Mouse (Mus musculus): ENCODE results near the gene Pde4d. TPM values are rescaled to one million over a fixed set of nuclear protein-coding genes. Genes with fewer than 3 reads are reported as not detected.

Pde4d gene
- polyA plus RNA-seq, 1 experiment from 2014 or later, result 12.4 TPM

DNA sequence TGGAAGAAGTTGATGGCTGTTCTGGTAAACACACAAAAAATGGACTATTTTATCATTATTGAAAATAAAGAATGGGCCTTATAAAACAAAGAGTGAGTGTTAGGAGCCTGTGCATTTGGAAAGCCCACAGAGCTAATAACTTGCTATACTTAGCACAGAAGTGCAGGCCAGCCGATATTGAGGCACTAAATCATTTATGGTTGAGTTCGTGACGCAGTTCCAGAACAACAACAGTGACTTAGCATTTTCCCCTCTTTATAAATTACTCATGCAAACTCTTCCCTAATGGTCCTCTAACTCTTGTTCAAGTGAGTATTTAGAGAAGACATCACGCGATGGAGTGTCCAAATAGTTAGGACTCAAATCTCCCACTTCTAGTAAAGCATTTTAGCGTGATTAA, 837.7 kb downstream of the Pde4d start:
- ATAC-seq (ENCODE audit: low FRiP score, low read depth), result no peak
- Histone ChIP-seq H3K27ac (no peak overlapping the region), H3K36me3 (no peaks in the 10 kb centered on the region), H3K27me3 (replicated peaks) (no peaks in the 10 kb centered on the region), H3K9ac (no peak overlapping the region), H3K4me3 (no peak overlapping the region), H3K4me2 (replicated peaks) (no peak overlapping the region), H3K9me3 (no peaks in the 10 kb centered on the region), H3K4me1 (no peaks in the 10 kb centered on the region)
- 92% methylated on average over 6 of the region's 6 CpGs for WGBS

DNA sequence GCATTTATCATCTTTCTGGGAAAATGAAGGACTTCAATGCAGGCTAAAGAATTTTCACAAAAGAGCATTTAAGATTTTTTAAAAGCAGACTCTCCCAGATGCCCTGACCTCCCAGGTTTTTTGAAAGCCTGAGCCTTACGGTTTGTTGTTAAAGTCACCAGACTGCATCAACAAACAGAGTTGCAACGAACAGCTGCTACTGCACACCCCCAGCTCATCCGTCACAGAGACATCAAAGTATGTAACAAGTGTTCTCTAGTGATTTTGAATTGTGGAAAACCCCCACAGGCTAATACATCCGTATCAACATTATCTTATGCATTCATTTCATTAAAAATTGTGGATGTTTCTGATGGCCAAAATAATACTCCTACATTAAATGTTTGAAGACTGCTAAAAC, 841.2 kb downstream of the Pde4d start:
- no peak for ATAC-seq (ENCODE audit: low FRiP score, low read depth)
- Histone ChIP-seq H3K27me3 (replicated peaks) (no peaks in the 10 kb centered on the region), H3K36me3 (no peaks in the 10 kb centered on the region), H3K4me3 (no peak overlapping the region), H3K27ac (no peak overlapping the region), H3K4me1 (no peaks in the 10 kb centered on the region), H3K4me2 (replicated peaks) (no peak overlapping the region), H3K9me3 (no peaks in the 10 kb centered on the region), H3K9ac (no peak overlapping the region)
- WGBS, result 31% methylated on average over 4 of the region's 4 CpGs

DNA sequence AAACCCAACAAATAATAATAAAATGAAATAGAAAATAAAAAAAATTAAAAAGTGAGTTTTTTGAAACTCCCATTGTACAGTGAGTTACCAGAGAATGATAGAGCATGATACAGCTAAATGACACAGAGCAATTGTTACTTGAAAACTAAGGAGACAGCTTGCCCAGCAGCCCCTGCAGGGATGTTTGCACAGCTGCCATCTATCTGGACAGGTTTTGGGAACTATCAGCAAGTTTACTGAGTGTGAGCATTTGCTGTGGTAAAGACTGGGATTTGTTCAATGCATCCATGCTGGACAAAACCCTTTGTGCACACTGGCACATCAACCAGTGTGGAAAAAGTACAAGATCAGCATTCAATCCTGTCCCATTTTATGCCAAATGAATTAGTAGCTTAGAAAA, 843.3 kb downstream of the Pde4d start:
- Histone ChIP-seq H3K27ac (no peak overlapping the region), H3K36me3 (no peaks in the 10 kb centered on the region), H3K27me3 (replicated peaks) (no peaks in the 10 kb centered on the region), H3K4me1 (peaks cover 9% of the 10 kb centered on the region; the same call in 1 of the 2 replicates), H3K4me2 (replicated peaks) (no peak overlapping the region), H3K9ac (no peak overlapping the region), H3K4me3 (no peak overlapping the region), H3K9me3 (no peaks in the 10 kb centered on the region)
- no peak for ATAC-seq (ENCODE audit: low FRiP score, low read depth)

DNA sequence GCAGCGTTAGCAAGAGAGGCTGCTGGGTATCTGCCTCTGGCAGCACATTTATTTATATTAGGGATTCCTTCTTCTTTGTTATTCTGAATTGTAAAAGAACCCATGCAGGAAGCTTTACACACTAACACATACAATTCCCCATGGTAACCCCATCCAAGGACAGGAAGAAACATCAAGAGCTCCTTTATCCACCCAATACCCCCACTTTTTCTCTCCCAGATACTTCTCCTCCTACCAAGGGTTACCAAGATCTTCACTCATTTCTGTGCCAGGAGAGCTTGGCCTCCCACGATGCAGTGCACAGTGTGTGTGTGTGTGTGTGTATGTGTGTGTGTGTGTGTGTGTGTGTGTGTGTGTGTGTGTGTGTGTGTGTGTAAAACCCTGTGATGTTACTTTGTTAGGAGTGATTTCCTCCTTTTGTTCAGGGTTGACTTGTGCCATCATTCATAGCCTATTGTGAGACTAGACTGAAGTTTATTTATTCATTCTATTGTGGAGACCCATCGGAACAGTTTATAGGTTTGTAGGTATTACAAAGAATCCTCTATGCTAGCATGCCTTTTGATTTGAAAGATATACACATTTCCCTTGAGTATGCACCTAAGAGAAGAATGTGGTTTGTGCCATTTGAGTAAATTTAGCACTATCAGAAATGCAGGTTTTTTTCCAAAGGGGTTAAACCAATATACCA, 846.7 kb downstream of the Pde4d start:
- Histone ChIP-seq H3K27me3 (replicated peaks) (no peaks in the 10 kb centered on the region), H3K4me1 (peaks cover 13% of the 10 kb centered on the region; the same call in 1 of the 2 replicates), H3K36me3 (no peaks in the 10 kb centered on the region), H3K4me3 (no peak overlapping the region), H3K9ac (no peak overlapping the region), H3K9me3 (no peaks in the 10 kb centered on the region), H3K4me2 (replicated peaks) (no peak overlapping the region), H3K27ac (no peak overlapping the region)
- WGBS, result 27% methylated on average over 3 of the region's 3 CpGs
- ATAC-seq (ENCODE audit: low FRiP score, low read depth), result peak; percentile 57; the same call in 1 of the 2 replicates

DNA sequence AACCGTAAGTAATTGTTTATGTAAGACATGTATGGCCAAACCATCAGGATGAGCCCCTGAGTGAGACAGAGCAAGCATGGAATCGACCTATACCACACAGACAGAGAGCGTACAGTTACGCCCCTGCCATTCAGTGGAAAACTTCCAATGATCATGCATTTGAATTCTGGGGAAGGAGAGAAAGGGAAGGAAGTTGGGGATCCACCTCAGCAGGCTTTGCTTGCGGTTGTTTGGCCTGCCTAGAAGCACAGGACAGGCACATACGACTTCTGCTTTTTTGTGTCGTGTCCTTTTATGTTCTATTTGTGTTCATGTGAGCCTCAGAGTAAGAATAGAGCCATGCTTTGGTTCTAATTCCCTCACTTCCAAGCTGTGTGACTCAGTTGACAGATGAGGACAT, 849.1 kb downstream of the Pde4d start:
- no peaks in the 10 kb centered on the region for H3K36me3 ChIP-seq
- no peak overlapping the region for H3K27ac ChIP-seq
- H3K4me2 ChIP-seq (replicated peaks), result no peak overlapping the region
- no peak overlapping the region for H3K4me3 ChIP-seq
- H3K27me3 ChIP-seq (replicated peaks), result no peaks in the 10 kb centered on the region
- no peak overlapping the region for H3K9ac ChIP-seq
- ATAC-seq (ENCODE audit: low FRiP score, low read depth), result no peak
- 83% methylated on average over 7 of the region's 7 CpGs for WGBS
- no peaks in the 10 kb centered on the region for H3K9me3 ChIP-seq
- peaks cover 13% of the 10 kb centered on the region; the same call in 1 of the 2 replicates for H3K4me1 ChIP-seq

DNA sequence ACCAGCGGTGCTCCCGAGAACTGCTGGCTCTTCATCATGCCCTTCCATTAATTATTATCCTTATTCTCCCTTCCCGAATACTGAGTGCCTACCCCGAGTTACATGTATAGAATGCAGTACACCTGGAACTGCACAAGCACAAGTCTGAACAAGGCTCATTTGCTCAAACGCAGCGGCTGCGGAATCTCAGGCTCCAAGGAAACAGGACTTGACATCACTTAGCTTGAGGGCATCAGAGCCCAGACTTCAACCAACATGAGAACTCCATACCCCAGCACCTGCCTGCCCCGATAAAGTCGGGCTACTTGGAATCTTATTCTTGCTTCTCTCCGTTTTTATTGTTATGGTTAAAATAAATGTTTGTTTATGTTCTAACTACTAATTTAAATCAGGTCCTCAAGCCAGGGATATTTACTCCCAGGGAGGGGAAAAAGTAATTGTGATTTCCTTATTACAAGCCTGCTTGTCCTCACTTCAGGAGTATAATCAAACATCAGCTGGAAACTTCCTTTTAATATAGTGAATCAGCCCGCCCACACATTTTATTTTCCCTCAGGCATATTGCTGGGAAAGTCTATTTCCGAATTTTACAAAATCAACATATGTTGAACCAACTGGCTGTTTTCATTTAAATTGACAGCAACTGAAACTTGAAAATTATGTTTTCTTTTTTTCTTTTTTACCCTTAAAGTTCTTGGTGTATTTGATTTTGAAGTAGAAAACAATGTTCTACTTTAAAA, 849.9 kb downstream of the Pde4d start:
- H3K36me3 ChIP-seq, result no peaks in the 10 kb centered on the region
- ATAC-seq (ENCODE audit: low FRiP score, low read depth), result no peak
- peaks cover 13% of the 10 kb centered on the region; the same call in 1 of the 2 replicates for H3K4me1 ChIP-seq
- H3K4me2 ChIP-seq (replicated peaks), result no peak overlapping the region
- H3K9me3 ChIP-seq, result no peaks in the 10 kb centered on the region
- H3K27ac ChIP-seq, result no peak overlapping the region
- H3K4me3 ChIP-seq, result no peak overlapping the region
- no peak overlapping the region for H3K9ac ChIP-seq
- H3K27me3 ChIP-seq (replicated peaks), result no peaks in the 10 kb centered on the region
- WGBS, result 90% methylated on average over 12 of the region's 12 CpGs

DNA sequence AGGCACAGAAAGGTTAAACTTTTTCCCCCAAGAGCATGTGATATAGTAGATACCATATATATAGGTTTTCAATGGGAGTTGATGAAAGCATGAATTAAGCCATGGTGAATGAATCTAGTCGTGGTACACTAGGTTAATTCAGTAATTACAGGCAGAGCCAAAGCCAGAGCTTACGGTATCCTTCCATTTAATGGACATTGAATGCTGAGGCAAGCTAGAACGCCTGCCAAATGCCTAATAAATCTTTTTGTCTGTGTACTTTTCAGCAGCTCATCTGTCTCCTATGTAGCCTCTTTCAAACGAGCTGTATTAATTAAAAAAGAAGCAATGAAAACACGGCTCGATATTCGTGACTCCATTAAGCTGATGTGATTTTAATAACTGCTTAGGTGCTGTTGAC, 862.8 kb downstream of the Pde4d start:
- no peak overlapping the region for H3K27ac ChIP-seq
- H3K4me1 ChIP-seq, result peaks cover 3% of the 10 kb centered on the region; the same call in 1 of the 2 replicates
- H3K4me3 ChIP-seq, result no peak overlapping the region
- H3K36me3 ChIP-seq, result no peaks in the 10 kb centered on the region
- no peak overlapping the region for H3K9ac ChIP-seq
- H3K4me2 ChIP-seq (replicated peaks), result no peak overlapping the region
- no peak for ATAC-seq (ENCODE audit: low FRiP score, low read depth)
- no peaks in the 10 kb centered on the region for H3K9me3 ChIP-seq
- WGBS, result 34% methylated on average over 7 of the region's 7 CpGs
- no peaks in the 10 kb centered on the region for H3K27me3 ChIP-seq (replicated peaks)

DNA sequence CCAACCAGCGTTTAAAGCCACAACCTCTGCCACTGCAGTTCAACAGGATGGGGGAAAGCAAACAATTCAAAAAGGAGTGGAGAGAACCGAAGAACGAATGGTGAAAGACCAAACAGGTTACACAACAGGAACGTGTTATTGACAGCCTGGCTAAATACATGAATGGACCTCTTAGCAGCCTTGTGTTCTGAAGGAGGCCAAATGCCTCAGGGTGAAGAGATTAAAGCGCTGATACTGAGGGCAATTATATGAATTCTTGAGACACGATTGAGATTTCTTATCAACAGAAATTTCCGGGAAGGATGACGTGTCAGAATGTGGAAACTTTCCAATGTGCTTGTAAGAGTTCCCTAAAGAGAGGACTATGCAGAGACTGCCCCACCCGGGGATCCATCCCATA, 865.9 kb downstream of the Pde4d start:
- Histone ChIP-seq H3K36me3 (no peaks in the 10 kb centered on the region), H3K27me3 (replicated peaks) (no peaks in the 10 kb centered on the region), H3K4me1 (peaks cover 3% of the 10 kb centered on the region; the same call in 1 of the 2 replicates), H3K4me3 (no peak overlapping the region), H3K9me3 (no peaks in the 10 kb centered on the region), H3K27ac (no peak overlapping the region), H3K9ac (no peak overlapping the region), H3K4me2 (replicated peaks) (no peak overlapping the region)
- no peak for ATAC-seq (ENCODE audit: low FRiP score, low read depth)
- 84% methylated on average over 9 of the region's 9 CpGs for WGBS

DNA sequence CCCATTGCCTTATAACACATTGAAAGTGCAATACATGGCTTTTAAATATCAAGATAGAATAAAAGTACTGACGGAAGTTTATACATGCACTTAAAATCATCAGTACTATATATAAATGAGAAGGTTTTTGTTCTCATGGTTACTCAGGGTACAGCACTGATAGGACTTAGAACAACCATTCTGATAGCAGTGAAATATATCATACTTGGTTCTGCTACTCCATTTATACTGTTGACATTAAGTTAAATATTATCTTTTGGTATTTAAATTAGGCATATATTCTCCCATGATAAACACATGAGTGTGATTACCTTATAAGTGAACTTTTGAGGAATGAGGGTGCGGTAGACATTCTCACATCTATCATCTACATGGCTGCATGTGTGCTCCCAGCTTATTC, 867.9 kb downstream of the Pde4d start:
- Histone ChIP-seq H3K9ac (no peak overlapping the region), H3K4me1 (peaks cover 2% of the 10 kb centered on the region; the same call in 1 of the 2 replicates), H3K36me3 (no peaks in the 10 kb centered on the region), H3K27ac (no peak overlapping the region), H3K4me2 (replicated peaks) (no peak overlapping the region), H3K27me3 (replicated peaks) (no peaks in the 10 kb centered on the region), H3K9me3 (no peaks in the 10 kb centered on the region), H3K4me3 (no peak overlapping the region)
- ATAC-seq (ENCODE audit: low FRiP score, low read depth), result no peak
- 92% methylated on average over 2 of the region's 2 CpGs for WGBS

DNA sequence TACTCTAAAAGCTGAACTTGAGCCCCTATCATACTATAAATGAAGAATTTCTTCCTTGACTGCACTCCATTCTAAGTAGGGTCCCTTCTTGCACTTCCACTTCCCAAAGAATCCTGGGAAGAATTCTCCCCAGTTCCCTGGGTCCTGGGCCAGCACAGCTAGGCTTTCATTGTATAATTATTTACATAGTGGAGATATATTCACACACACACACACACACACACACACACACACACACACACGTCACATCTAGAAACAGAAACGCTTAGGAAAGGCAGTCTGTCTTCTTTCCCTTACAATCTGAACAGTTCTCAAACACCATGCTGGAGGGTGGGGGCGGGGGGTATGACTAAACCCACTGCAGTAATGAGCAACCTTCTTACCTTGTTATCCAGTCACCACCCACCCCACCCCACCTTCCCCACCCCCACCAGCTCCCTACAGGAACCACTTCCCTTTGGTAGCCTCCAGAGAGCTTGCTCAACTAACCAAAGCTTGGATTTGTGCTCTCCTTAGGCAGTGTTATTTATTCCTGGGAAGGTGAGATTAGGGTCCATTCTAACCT, 868.8 kb downstream of the Pde4d start:
- Histone ChIP-seq H3K4me2 (replicated peaks) (no peak overlapping the region), H3K4me3 (no peak overlapping the region), H3K36me3 (no peaks in the 10 kb centered on the region), H3K27me3 (replicated peaks) (no peaks in the 10 kb centered on the region), H3K27ac (no peak overlapping the region), H3K9me3 (no peaks in the 10 kb centered on the region), H3K4me1 (no peaks in the 10 kb centered on the region; the same call in 1 of the 2 replicates), H3K9ac (no peak overlapping the region)
- 89% methylated on average over 3 of the region's 3 CpGs for WGBS
- ATAC-seq (ENCODE audit: low FRiP score, low read depth), result no peak

DNA sequence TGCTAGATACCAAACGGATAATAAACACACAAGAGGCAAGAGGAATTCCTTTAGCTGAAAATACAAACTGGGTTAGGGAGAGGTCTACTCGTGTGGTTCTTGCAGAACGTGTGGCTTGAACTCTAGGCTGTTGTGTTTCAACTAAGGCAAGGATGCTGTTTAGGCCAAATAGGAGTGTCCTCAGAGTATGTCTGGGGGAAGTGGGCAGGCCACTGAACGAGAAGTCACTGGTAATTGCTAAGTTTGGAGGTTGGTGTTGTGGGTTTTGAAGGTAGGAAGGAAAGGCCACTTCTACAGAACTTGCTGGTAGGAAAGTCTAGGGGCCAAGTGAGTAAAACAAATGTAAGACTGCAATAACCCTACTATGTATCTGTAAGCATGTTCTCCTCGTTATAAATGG, 876.3 kb downstream of the Pde4d start:
- H3K4me3 ChIP-seq, result no peak overlapping the region
- 87% methylated on average over 5 of the region's 5 CpGs for WGBS
- no peaks in the 10 kb centered on the region for H3K27me3 ChIP-seq (replicated peaks)
- no peak for ATAC-seq (ENCODE audit: low FRiP score, low read depth)
- no peaks in the 10 kb centered on the region for H3K4me1 ChIP-seq
- no peaks in the 10 kb centered on the region for H3K36me3 ChIP-seq
- no peaks in the 10 kb centered on the region for H3K9me3 ChIP-seq
- no peak overlapping the region for H3K4me2 ChIP-seq (replicated peaks)
- H3K9ac ChIP-seq, result no peak overlapping the region
- H3K27ac ChIP-seq, result no peak overlapping the region

DNA sequence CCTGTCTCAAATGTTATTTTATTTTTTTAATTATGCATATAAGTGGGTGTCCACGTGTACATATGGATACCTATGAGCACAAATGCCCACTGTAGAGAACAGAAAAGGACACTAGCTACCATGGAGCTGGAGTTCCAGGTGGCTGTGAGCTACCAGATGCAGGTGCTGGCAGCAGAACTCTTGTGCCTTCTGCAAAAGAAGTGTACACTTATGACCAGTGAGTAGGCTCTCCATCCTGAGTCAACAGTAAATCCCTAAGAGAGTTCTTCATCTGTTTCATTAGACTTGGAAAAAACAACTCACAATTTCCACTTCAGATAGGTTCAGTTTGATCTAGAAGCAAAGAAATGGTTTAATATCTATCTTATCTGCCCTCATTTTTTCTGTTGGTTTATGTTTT, 881.8 kb downstream of the Pde4d start:
- no peak overlapping the region for H3K4me2 ChIP-seq (replicated peaks)
- H3K9me3 ChIP-seq, result no peaks in the 10 kb centered on the region
- no peaks in the 10 kb centered on the region for H3K27me3 ChIP-seq (replicated peaks)
- WGBS, result 63% methylated on average over 1 of the region's 1 CpGs
- H3K9ac ChIP-seq, result no peak overlapping the region
- H3K36me3 ChIP-seq, result no peaks in the 10 kb centered on the region
- no peaks in the 10 kb centered on the region for H3K4me1 ChIP-seq
- no peak for ATAC-seq (ENCODE audit: low FRiP score, low read depth)
- H3K27ac ChIP-seq, result no peak overlapping the region
- H3K4me3 ChIP-seq, result no peak overlapping the region
